Comparison of ENCODE assay signal across 12 mouse cellular contexts in the genomic region with DNA sequence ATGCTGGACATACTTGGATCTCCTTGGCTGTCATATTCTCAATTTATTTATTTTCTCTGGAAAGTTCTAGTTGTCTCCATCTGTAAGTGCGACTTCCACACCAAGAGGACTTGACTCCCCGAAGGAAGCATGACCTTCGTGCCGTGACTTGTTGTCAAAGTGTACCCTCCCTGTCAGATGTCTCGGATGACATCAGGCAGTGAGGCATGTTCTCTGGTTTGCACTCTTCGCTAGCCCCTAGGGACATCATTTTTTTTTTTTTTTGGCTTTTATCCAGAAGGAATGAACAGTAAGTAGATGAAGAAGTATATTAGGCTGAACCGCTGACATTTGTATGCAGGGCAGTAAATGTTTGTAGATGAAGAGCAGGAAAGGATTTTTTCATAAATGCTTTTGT.
A peak's percentile ranks its signal among the peaks of the same experiment; 100 is the strongest.
DNase-seq lines count a peak whose midpoint lies in the region; ATAC-seq and TF ChIP-seq lines count a peak whose summit lies in the region.
"Had no signal": no experiment of that assay in that cellular context is flagged by ENCODE, and none has a peak within 500 bp of the region (broad histone marks: within the 10 kb centered on the region; RNA-seq: fewer than 3 reads in every experiment).

No protein-coding gene starts in this region.

- 44% methylated on average over 7 of the region's 7 CpGs for WGBS in intestine, embryonic 16.5 days
- WGBS in lung, postnatal 0 days = 39% methylated on average over 7 of the region's 7 CpGs

- TF ChIP-seq CTCF in CH12.LX (conservative IDR thresholded peaks at IDR 0.05 in 1 of 2, IDR thresholded peaks at IDR 0.05 in 1 of 2; ENCODE audit: low read depth in 2 of 2, low read length in 2 of 2) = no peak
- TF ChIP-seq CTCF in lung, postnatal 0 days (IDR thresholded peaks at IDR 0.05) = no peak

- peaks cover 92% of the 10 kb centered on the region for H3K27me3 ChIP-seq in CH12.LX (replicated peaks)
- H3K27me3 ChIP-seq in intestine, embryonic 16.5 days (replicated peaks; ENCODE audit: control insufficient read depth, insufficient read depth, low read length) = no peaks in the 10 kb centered on the region
- no peaks in the 10 kb centered on the region for H3K27me3 ChIP-seq in lung, postnatal 0 days (replicated peaks; ENCODE audit: insufficient read depth, low read length)

- H3K4me2 ChIP-seq in CH12.LX (ENCODE audit: insufficient read depth, low read depth, poor library complexity, severe bottlenecking) = peak overlapping the region; percentile 64; the same call in 1 of the 2 replicates
- no peak overlapping the region for H3K4me2 ChIP-seq in intestine, embryonic 16.5 days (ENCODE audit: low read depth, low read length)
- no peak overlapping the region for H3K4me2 ChIP-seq in lung, postnatal 0 days (replicated peaks; ENCODE audit: low read depth, low read length)
- H3K4me2 ChIP-seq: midbrain, embryonic 11.5 days had no signal

- H3K27ac ChIP-seq in CH12.LX (ENCODE audit: insufficient read depth, low read depth) = no peak overlapping the region
- peak overlapping the region; percentile 48 for H3K27ac ChIP-seq in intestine, embryonic 16.5 days (ENCODE audit: low read length)
- no peak overlapping the region for H3K27ac ChIP-seq in lung, postnatal 0 days (ENCODE audit: low read length)

- no peak for TF ChIP-seq EP300 in CH12.LX (IDR thresholded peaks at IDR 0.05; ENCODE audit: low read length)
- TF ChIP-seq EP300 in lung, postnatal 0 days (IDR thresholded peaks at IDR 0.05) = no peak

- in situ Hi-C loops in CH12.LX (cut with MboI; ENCODE audit: low pct_ligation_motif_present, low pct_unique_long_range_greater_than_20kb, low sequenced_read_pairs) = no loop called here

- no peaks in the 10 kb centered on the region for H3K36me3 ChIP-seq in CH12.LX (replicated peaks in 1 of 2; ENCODE audit: control insufficient read depth in 1 of 2, insufficient read depth in 1 of 2, low read length in 1 of 2)
- no peaks in the 10 kb centered on the region for H3K36me3 ChIP-seq in intestine, embryonic 16.5 days (ENCODE audit: control insufficient read depth, insufficient read depth, low read length)
- no peaks in the 10 kb centered on the region for H3K36me3 ChIP-seq in lung, postnatal 0 days (ENCODE audit: insufficient read depth, low read length)
- H3K36me3 ChIP-seq: hindbrain, embryonic 10.5 days had no signal

- H3K9me3 ChIP-seq in CH12.LX (replicated peaks; ENCODE audit: low read length) = peaks cover 4% of the 10 kb centered on the region
- H3K9me3 ChIP-seq in intestine, embryonic 16.5 days (ENCODE audit: control insufficient read depth, low read length) = no peaks in the 10 kb centered on the region
- no peaks in the 10 kb centered on the region for H3K9me3 ChIP-seq in lung, postnatal 0 days (ENCODE audit: low read length)
- H3K9me3 ChIP-seq: hindbrain, embryonic 10.5 days had no signal

- no peaks in the 10 kb centered on the region for H3K79me2 ChIP-seq in CH12.LX (replicated peaks; ENCODE audit: control insufficient read depth, extremely low read depth, insufficient read depth, poor library complexity, severe bottlenecking)

- H3K4me1 ChIP-seq in CH12.LX (ENCODE audit: control insufficient read depth in 1 of 2, insufficient read depth in 2 of 2) = no peaks in the 10 kb centered on the region
- H3K4me1 ChIP-seq in intestine, embryonic 16.5 days (ENCODE audit: control insufficient read depth, insufficient read depth, low read length) = peaks cover 24% of the 10 kb centered on the region
- no peaks in the 10 kb centered on the region for H3K4me1 ChIP-seq in lung, postnatal 0 days (ENCODE audit: insufficient read depth, low read depth, low read length)

- no peak for TF ChIP-seq RAD21 in CH12.LX (IDR thresholded peaks at IDR 0.05; ENCODE audit: low read depth, low read length)

- no peak for TF ChIP-seq POLR2A in CH12.LX (IDR thresholded peaks at IDR 0.05; ENCODE audit: low read depth, low read length)

- ATAC-seq in intestine, embryonic 16.5 days = 0 out of 2 replicates have a peak, but pooled peaks have one; percentile 21
- peak; percentile 72 for ATAC-seq in lung, postnatal 0 days
- no peak for ATAC-seq in megakaryocyte progenitor cell, adult 5-6 weeks (replicated peaks; ENCODE audit: poor library complexity)

- dilution Hi-C loops in CH12.LX (cut with MboI; ENCODE audit: extremely low pct_ligation_motif_present, extremely low pct_unique_long_range_greater_than_20kb, low sequenced_read_pairs) = no loop called here

- DNase-seq in adrenal gland, adult 2 months = peak; percentile 26
- DNase-seq in adrenal gland, postnatal 4 days (ENCODE audit: low spot score in 2 of 2) = no peak
- no peak for DNase-seq in CH12.LX (ENCODE audit: extremely low read depth)
- DNase-seq in lung, postnatal 0 days (ENCODE audit: low spot score) = peak; percentile 42
- no peak for DNase-seq in right cerebral cortex, postnatal 4 days
- no peak for DNase-seq in cerebellum, postnatal 25 days
- DNase-seq: right cerebral cortex, adult 18-20 months; thymus, postnatal 25 days had no signal

- H3K9ac ChIP-seq in CH12.LX (ENCODE audit: insufficient read depth, low read depth) = no peak overlapping the region
- no peak overlapping the region for H3K9ac ChIP-seq in intestine, embryonic 16.5 days (ENCODE audit: low read depth, low read length)
- H3K9ac ChIP-seq in lung, postnatal 0 days (replicated peaks; ENCODE audit: low read depth) = no peak overlapping the region

- no peak overlapping the region for H3K4me3 ChIP-seq in CH12.LX (replicated peaks in 1 of 3; ENCODE audit: low read depth in 2 of 3, low read length in 2 of 3, poor library complexity in 1 of 3)
- no peak overlapping the region for H3K4me3 ChIP-seq in intestine, embryonic 16.5 days (ENCODE audit: low read length)
- H3K4me3 ChIP-seq in lung, postnatal 0 days (ENCODE audit: low read depth, low read length) = no peak overlapping the region
- H3K4me3 ChIP-seq: hindbrain, embryonic 10.5 days had no signal

TF ChIP-seq in CH12.LX, 34 proteins besides CTCF, POLR2A, EP300 and RAD21:
- peak; percentile 59; the same call in 1 of the 2 replicates for TF ChIP-seq ZNF384 (IDR thresholded peaks at IDR 0.05; ENCODE audit: low read depth, low read length)
- no peak for TF ChIP-seq NRF1 (IDR thresholded peaks at IDR 0.05; ENCODE audit: low read depth, low read length)
- TF ChIP-seq ELF1 (IDR thresholded peaks at IDR 0.05; ENCODE audit: low read depth, low read length) = no peak
- no peak for TF ChIP-seq HCFC1 (IDR thresholded peaks at IDR 0.05; ENCODE audit: low read depth, low read length)
- no peak for TF ChIP-seq IRF4 (IDR thresholded peaks at IDR 0.05; ENCODE audit: low read depth, low read length)
- 0 out of 2 replicates have a peak, but pooled peaks have one; percentile 5 for TF ChIP-seq MAX (IDR thresholded peaks at IDR 0.05; ENCODE audit: low read length)
- TF ChIP-seq JUN (IDR thresholded peaks at IDR 0.05; ENCODE audit: insufficient read depth, low read depth, low read length) = no peak
- TF ChIP-seq MEF2A (IDR thresholded peaks at IDR 0.05; ENCODE audit: borderline replicate concordance, low read depth, low read length) = no peak
- no peak for TF ChIP-seq SMC3 (IDR thresholded peaks at IDR 0.05; ENCODE audit: low read depth, low read length)
TF ChIP-seq in CH12.LX: peak in this region for 2.

Comparison
In these comparisons a context has a peak if more than half of its experiments do, and no peak if none do; other contexts are left out.
1. DNase-seq: peak in adrenal gland, adult 2 months (single experiment) and lung, postnatal 0 days (single experiment); none in adrenal gland, postnatal 4 days (0 of 2), CH12.LX (single experiment), right cerebral cortex, postnatal 4 days (single experiment) and cerebellum, postnatal 25 days (0 of 2).